Mouse (Mus musculus) stomach, postnatal 0 days (tissue): ENCODE measurements at regions not wholly inside any gene's neighbourhood (a gene's known extent, or its start where the extent isn't known, plus 50 kb on each side); places are given as distances from the start of the nearest gene placed in this dataset.

ENCODE experiments used
- ATAC-seq: fragments of 200-750 bp; cut with Nextera tagmentation; 2 replicates; pipeline ENCODE4 v1.8.0; 2017; ENCODE audit not compliant: low FRiP score, low TSS enrichment
- DNase-seq: peaks from one replicate; pipeline ENCODE4 v3.0.0-alpha.2; 2016; ENCODE audit warnings: low spot score
- H3K27ac ChIP-seq: fragments of 300-500 bp; sonication (generic); replicated peaks from 2 replicates; pipeline ENCODE4 v1.5.1; 2014; ENCODE audit warnings: mild to moderate bottlenecking, control low read depth
- H3K27me3 ChIP-seq: fragments of 300-500 bp; sonication (generic); 2 replicates; pipeline ENCODE4 v1.6.1; 2014; ENCODE audit warnings: low read length; ENCODE audit not compliant: control insufficient read depth, insufficient read depth
- H3K36me3 ChIP-seq: fragments of 300-500 bp; sonication (generic); 2 replicates; pipeline ENCODE4 v1.6.1; 2014; ENCODE audit warnings: low read length, mixed read lengths; ENCODE audit not compliant: control insufficient read depth, insufficient read depth
- H3K4me1 ChIP-seq: fragments of 300-500 bp; sonication (generic); replicated peaks from 2 replicates; pipeline ENCODE4 v1.6.1; 2014; ENCODE audit warnings: antibody characterized with exemption; ENCODE audit not compliant: control insufficient read depth, insufficient read depth
- H3K4me2 ChIP-seq: fragments of 300-500 bp; sonication (generic); replicated peaks from 2 replicates; pipeline ENCODE4 v1.6.1; 2014; ENCODE audit warnings: low read depth, mild to moderate bottlenecking, control low read depth, moderate library complexity
- H3K4me3 ChIP-seq: fragments of 300-500 bp; sonication (generic); 2 replicates; pipeline ENCODE4 v1.5.1; 2014; ENCODE audit warnings: low read depth, low read length, control low read depth
- H3K9ac ChIP-seq: fragments of 300-500 bp; sonication (generic); 2 replicates; pipeline ENCODE4 v1.6.1; 2014; ENCODE audit warnings: mild to moderate bottlenecking, low read length, control low read depth, mixed read lengths
- H3K9me3 ChIP-seq: fragments of 300-500 bp; sonication (generic); 2 replicates; pipeline ENCODE4 v1.6.1; 2016; ENCODE audit warnings: low read length; ENCODE audit not compliant: control insufficient read depth
- CTCF ChIP-seq: IDR thresholded peaks from 2 replicates; pipeline ENCODE4 v1.5.1; 2016; ENCODE audit warnings: antibody characterized with exemption, low read depth, mild to moderate bottlenecking, moderate library complexity
- EP300 ChIP-seq: optimal IDR thresholded peaks from 2 replicates; pipeline ENCODE3; 2016; ENCODE audit warnings: antibody characterized with exemption
- WGBS: fragments of 180-500 bp; shearing (Covaris S2); extraction: QIAGEN DNeasy Blood & Tissue Kit; methylation state at CpG from one replicate; pipeline ENCODE4 v1.1.7; 2014; 5-methylcytosine and 5-hydroxymethylcytosine counted together

- Histone ChIP-seq H3K27ac (no peak overlapping the region), H3K27me3 (no peaks in the 10 kb centered on the region), H3K9me3 (no peaks in the 10 kb centered on the region), H3K4me2 (no peak overlapping the region), H3K4me1 (no peaks in the 10 kb centered on the region), H3K9ac (no peak overlapping the region), H3K36me3 (no peaks in the 10 kb centered on the region), H3K4me3 (no peak overlapping the region)
- no peak for ATAC-seq
- TF ChIP-seq EP300 (no peak), CTCF (no peak)
- DNase-seq: no peak
- WGBS: 79% methylated on average over 5 of the region's 5 CpGs
Measured at GRCm38 (mm10) chr2:147715791-147716190, 331.0 kb downstream of the Foxa2 start.

GRCm38 (mm10) chr2:147710593-147711265 lies 336.0 kb downstream of the Foxa2 start:
- no peak overlapping the region for H3K4me3 ChIP-seq
- DNase-seq: no peak
- no peaks in the 10 kb centered on the region for H3K27me3 ChIP-seq
- H3K4me2 ChIP-seq: no peak overlapping the region
- ATAC-seq: no peak
- H3K9ac ChIP-seq: no peak overlapping the region
- no peaks in the 10 kb centered on the region for H3K4me1 ChIP-seq
- WGBS: 51% methylated on average over 8 of the region's 8 CpGs
- no peak overlapping the region for H3K27ac ChIP-seq
- H3K36me3 ChIP-seq: no peaks in the 10 kb centered on the region
- TF ChIP-seq EP300 (no peak), CTCF (no peak)
- no peaks in the 10 kb centered on the region for H3K9me3 ChIP-seq

GRCm38 (mm10) chr2:147709799-147710198 lies 337.0 kb downstream of the Foxa2 start:
- DNase-seq: no peak
- no peak for ATAC-seq
- H3K27ac ChIP-seq: no peak overlapping the region

DNA sequence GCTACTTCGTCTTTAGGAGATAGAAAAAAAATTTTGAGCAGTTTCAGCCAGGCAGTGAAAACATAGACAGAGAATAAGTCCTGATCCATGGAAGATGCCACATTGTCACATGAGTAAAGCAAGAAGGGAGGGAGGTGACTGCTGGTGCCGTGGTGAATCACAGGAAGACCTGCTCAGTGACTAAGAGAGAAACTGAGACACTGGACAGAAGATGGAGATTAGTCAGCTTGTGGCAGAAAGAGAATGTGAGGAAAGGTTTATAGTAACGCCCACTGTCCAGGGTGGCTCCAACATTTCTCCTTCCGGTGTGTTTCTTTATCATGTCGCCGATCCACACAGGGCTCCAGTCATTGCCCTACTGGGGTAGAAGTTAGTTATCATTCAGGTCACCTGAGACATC lies 339.6 kb downstream of the Foxa2 start:
- H3K9ac ChIP-seq: no peak overlapping the region
- ATAC-seq: no peak
- no peak for DNase-seq

More at GRCm38 (mm10) chr2:147709799-147710198, 337.0 kb downstream of the Foxa2 start:
- no peaks in the 10 kb centered on the region for H3K27me3 ChIP-seq
- H3K4me1 ChIP-seq: no peaks in the 10 kb centered on the region
- no peaks in the 10 kb centered on the region for H3K36me3 ChIP-seq
- no peak overlapping the region for H3K9ac ChIP-seq
- no peak for TF ChIP-seq EP300
- H3K4me2 ChIP-seq: no peak overlapping the region
- H3K4me3 ChIP-seq: no peak overlapping the region
- H3K9me3 ChIP-seq: no peaks in the 10 kb centered on the region

DNA sequence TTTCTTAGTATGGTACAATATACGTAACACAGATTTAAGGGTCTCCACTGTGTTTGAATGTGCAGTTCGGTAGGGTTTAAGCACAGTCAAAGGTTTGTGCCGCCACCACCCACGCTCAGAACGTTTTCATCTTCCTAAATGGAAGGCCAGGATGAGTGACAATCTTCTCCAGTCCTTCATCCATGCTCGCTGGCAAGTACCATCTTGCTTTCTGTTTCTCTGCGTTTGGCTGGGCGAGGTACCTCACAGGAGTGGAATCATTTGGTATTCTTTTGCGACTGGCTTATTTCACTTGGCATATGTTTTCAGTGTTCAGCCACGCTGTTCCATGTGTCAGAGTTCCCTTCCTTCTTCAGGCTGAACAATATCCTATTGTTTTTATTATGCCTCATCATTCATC lies 342.3 kb downstream of the Pax1 start:
- ATAC-seq (no peak), DNase-seq (no peak)
- Histone ChIP-seq H3K4me1 (no peaks in the 10 kb centered on the region), H3K4me2 (no peak overlapping the region), H3K36me3 (no peaks in the 10 kb centered on the region), H3K9me3 (no peaks in the 10 kb centered on the region), H3K27me3 (no peaks in the 10 kb centered on the region), H3K4me3 (no peak overlapping the region), H3K9ac (no peak overlapping the region), H3K27ac (no peak overlapping the region)
- no peak for TF ChIP-seq CTCF
- TF ChIP-seq EP300: no peak
- WGBS: 57% methylated on average over 10 of the region's 10 CpGs

More for the DNA sequence above, 339.6 kb downstream of the Foxa2 start:
- H3K4me2 ChIP-seq: no peak overlapping the region
- H3K27ac ChIP-seq: no peak overlapping the region
- no peaks in the 10 kb centered on the region for H3K9me3 ChIP-seq
- no peak overlapping the region for H3K4me3 ChIP-seq
- H3K27me3 ChIP-seq: no peaks in the 10 kb centered on the region
- TF ChIP-seq CTCF (no peak), EP300 (no peak)
- H3K4me1 ChIP-seq: no peaks in the 10 kb centered on the region
- no peaks in the 10 kb centered on the region for H3K36me3 ChIP-seq
- WGBS: 87% methylated on average over 6 of the region's 6 CpGs

- no peaks in the 10 kb centered on the region for H3K36me3 ChIP-seq
- H3K9ac ChIP-seq: no peak overlapping the region
- no peak overlapping the region for H3K4me3 ChIP-seq
- ATAC-seq (no peak), DNase-seq (no peak)
- H3K4me2 ChIP-seq: no peak overlapping the region
- no peaks in the 10 kb centered on the region for H3K4me1 ChIP-seq
- 45% methylated on average over 6 of the region's 6 CpGs for WGBS
- no peaks in the 10 kb centered on the region for H3K9me3 ChIP-seq
- no peaks in the 10 kb centered on the region for H3K27me3 ChIP-seq
- TF ChIP-seq EP300 (no peak), CTCF (no peak)
- no peak overlapping the region for H3K27ac ChIP-seq
Measured at GRCm38 (mm10) chr2:147702330-147703063, 340.8 kb downstream of the Pax1 start.
